Mouse (Mus musculus) liver, postnatal 0 days (tissue): ENCODE measurements around the gene Gcgr.

Experiments
- CTCF ChIP-seq: sonication (generic); IDR thresholded peaks from 2 replicates; pipeline ENCODE4 v1.5.1; 2016; ENCODE audit warnings: antibody characterized with exemption, low read depth
- EP300 ChIP-seq: IDR thresholded peaks from 2 replicates; pipeline ENCODE4 v1.6.1; 2016; ENCODE audit warnings: antibody characterized with exemption, low read depth, mild to moderate bottlenecking

- TF ChIP-seq CTCF, result no peak
- no peak for TF ChIP-seq EP300
Measured at GRCm38 (mm10) chr11:120519738-120520137, 10.8 kb upstream of the Gcgr start.
